ENCODE assay signal across 19 mouse cellular contexts in genomic region chr10:60731742-60732141, GRCm38 (mm10). TPM values are rescaled to one million over a fixed set of nuclear protein-coding genes. Genes with fewer than 3 reads are reported as not detected.
DNase-seq lines count a peak whose midpoint lies in the region; ATAC-seq lines count a peak whose summit lies in the region.
"Had no signal": no experiment of that assay in that cellular context is flagged by ENCODE, and none has a peak within 500 bp of the region (broad histone marks: within the 10 kb centered on the region; RNA-seq: fewer than 3 reads in every experiment).

No protein-coding gene starts in this region.

- H3K36me3 ChIP-seq in hindbrain, embryonic 10.5 days = peaks cover 4% of the 10 kb centered on the region; the same call in 1 of the 2 replicates
- H3K36me3 ChIP-seq in midbrain, embryonic 11.5 days (ENCODE audit: control insufficient read depth, insufficient read depth, low read length) = no peaks in the 10 kb centered on the region
- no peaks in the 10 kb centered on the region for H3K36me3 ChIP-seq in kidney, embryonic 14.5 days (ENCODE audit: control insufficient read depth, insufficient read depth, low read length)
- H3K36me3 ChIP-seq: heart, embryonic 15.5 days; lung, embryonic 15.5 days had no signal

- no peaks in the 10 kb centered on the region for H3K9me3 ChIP-seq in hindbrain, embryonic 10.5 days
- no peaks in the 10 kb centered on the region for H3K9me3 ChIP-seq in midbrain, embryonic 11.5 days (ENCODE audit: control insufficient read depth, low read length)
- H3K9me3 ChIP-seq in kidney, embryonic 14.5 days (ENCODE audit: control insufficient read depth, low read length) = no peaks in the 10 kb centered on the region
- H3K9me3 ChIP-seq: heart, embryonic 15.5 days; lung, embryonic 15.5 days had no signal

- H3K27ac ChIP-seq in hindbrain, embryonic 10.5 days = peak overlapping the region; percentile 73
- H3K27ac ChIP-seq in midbrain, embryonic 11.5 days (ENCODE audit: low read depth, low read length) = peak overlapping the region; percentile 14; the same call in 1 of the 2 replicates
- H3K27ac ChIP-seq in kidney, embryonic 14.5 days (ENCODE audit: low read depth, low read length) = no peak overlapping the region
- H3K27ac ChIP-seq: heart, embryonic 15.5 days; lung, embryonic 15.5 days had no signal

- no peak overlapping the region for H3K4me2 ChIP-seq in midbrain, embryonic 11.5 days
- no peak overlapping the region for H3K4me2 ChIP-seq in kidney, embryonic 14.5 days (replicated peaks; ENCODE audit: low read depth, low read length)
- H3K4me2 ChIP-seq: heart, embryonic 15.5 days; liver, embryonic 11.5 days; lung, embryonic 15.5 days had no signal

- no peaks in the 10 kb centered on the region; the same call in 1 of the 2 replicates for H3K27me3 ChIP-seq in hindbrain, embryonic 10.5 days (ENCODE audit: insufficient read depth, poor library complexity, severe bottlenecking)
- peaks cover 10% of the 10 kb centered on the region; the same call in 1 of the 2 replicates for H3K27me3 ChIP-seq in midbrain, embryonic 11.5 days (ENCODE audit: control insufficient read depth, insufficient read depth, low read length)
- H3K27me3 ChIP-seq in kidney, embryonic 14.5 days (ENCODE audit: control insufficient read depth, insufficient read depth, low read length) = no peaks in the 10 kb centered on the region
- H3K27me3 ChIP-seq: heart, embryonic 15.5 days; lung, embryonic 15.5 days had no signal

- 0 out of 2 replicates have a peak, but pooled peaks have one; percentile 30 for ATAC-seq in midbrain, embryonic 11.5 days (ENCODE audit: low FRiP score)
- ATAC-seq in kidney, embryonic 14.5 days (ENCODE audit: low FRiP score, low TSS enrichment) = no peak
- ATAC-seq: intestine, postnatal 0 days had no signal

- DNase-seq in retina, adult 2 months (ENCODE audit: low read depth, low spot score) = peak; percentile 29
- no peak for DNase-seq in retina, embryonic 14.5 days (ENCODE audit: low spot score)
- DNase-seq in hindbrain, embryonic 10.5 days (ENCODE audit: low spot score) = no peak
- peak; percentile 86 for DNase-seq in midbrain, embryonic 11.5 days (ENCODE audit: low spot score, missing footprints)
- peak; percentile 29 for DNase-seq in telencephalon, adult 2 months (ENCODE audit: low read depth, low spot score)
- DNase-seq in heart, postnatal 4 days = no peak
- no peak for DNase-seq in adrenal gland, adult 2 months
- DNase-seq: adrenal gland, adult 8-10 months; cerebellum, adult 9-10 months; embryo, embryonic 11 days; kidney, postnatal 14 days; thymus, adult 2 months had no signal

- H3K4me3 ChIP-seq in hindbrain, embryonic 10.5 days = no peak overlapping the region
- H3K4me3 ChIP-seq in midbrain, embryonic 11.5 days (ENCODE audit: low read depth, low read length) = no peak overlapping the region
- H3K4me3 ChIP-seq in kidney, embryonic 14.5 days (ENCODE audit: low read length) = no peak overlapping the region
- H3K4me3 ChIP-seq: heart, embryonic 15.5 days; lung, embryonic 15.5 days; myocyte had no signal

- H3K4me1 ChIP-seq in hindbrain, embryonic 10.5 days (replicated peaks) = peaks cover 29% of the 10 kb centered on the region
- H3K4me1 ChIP-seq in midbrain, embryonic 11.5 days (ENCODE audit: control insufficient read depth, insufficient read depth, low read length) = peaks cover 13% of the 10 kb centered on the region
- H3K4me1 ChIP-seq in kidney, embryonic 14.5 days (ENCODE audit: control insufficient read depth, insufficient read depth, low read length) = 0 out of 2 replicates have a peak, but pooled peaks cover 6% of the 10 kb centered on the region
- H3K4me1 ChIP-seq: heart, embryonic 15.5 days; lung, embryonic 15.5 days had no signal

- 40% methylated on average over 5 of the region's 5 CpGs for WGBS in hindbrain, embryonic 10.5 days
- WGBS in midbrain, embryonic 11.5 days = 4% methylated on average over 5 of the region's 5 CpGs
- 56% methylated on average over 5 of the region's 5 CpGs for WGBS in kidney, embryonic 14.5 days

- H3K9ac ChIP-seq in midbrain, embryonic 11.5 days (ENCODE audit: low read length) = peak overlapping the region; percentile 16; the same call in 1 of the 2 replicates
- H3K9ac ChIP-seq in kidney, embryonic 14.5 days (ENCODE audit: low read depth, low read length) = no peak overlapping the region
- H3K9ac ChIP-seq: heart, embryonic 15.5 days; lung, embryonic 15.5 days had no signal

RNA-seq across cellular contexts. Expression of gene Slc29a3, which starts 20.9 kb away (rescaled TPM):
- polyA plus RNA-seq in hindbrain, embryonic 10.5 days (2016; fragmentation: Nextera tagmentation; extraction: Ambion mirVana) = 9.4 and 11.8 TPM in 2 replicates
- polyA plus RNA-seq in midbrain, embryonic 11.5 days (2014; fragmentation: Nextera tagmentation; extraction: Ambion mirVana) = 6.9 and 8.7 TPM in 2 replicates
- 4.0 and 10.8 TPM in 2 replicates for polyA plus RNA-seq in kidney, embryonic 14.5 days (2014; fragmentation: Nextera tagmentation; extraction: Ambion mirVana)
- total RNA-seq in heart, postnatal 4 days (2021) = 1 to 10 TPM; 6.9 to 8.2 TPM
- 10 to 100 TPM; 37.9 to 49.2 TPM for total RNA-seq in adrenal gland, adult 2 months (2021)
- polyA plus RNA-seq in adrenal gland, adult 2 months (2012; rRNA removed) = 17.9 and 26.7 TPM in 2 replicates

RNA-seq across cellular contexts. Expression of gene Cdh23, which starts 35.5 kb away (rescaled TPM):
- polyA plus RNA-seq in hindbrain, embryonic 10.5 days (2016; fragmentation: Nextera tagmentation; extraction: Ambion mirVana) = 0.16 and 0.41 TPM in 2 replicates
- 0.61 and 0.71 TPM in 2 replicates for polyA plus RNA-seq in midbrain, embryonic 11.5 days (2014; fragmentation: Nextera tagmentation; extraction: Ambion mirVana)
- 0.57 and 0.89 TPM in 2 replicates for polyA plus RNA-seq in kidney, embryonic 14.5 days (2014; fragmentation: Nextera tagmentation; extraction: Ambion mirVana)
- 1 to 10 TPM; 4.0 to 4.4 TPM for total RNA-seq in heart, postnatal 4 days (2021)
- 1 to 10 TPM in 1 of 2 experiments, under 1 TPM in 1; 0.90 to 1.1 TPM for total RNA-seq in adrenal gland, adult 2 months (2021)
- 1.4 and 2.1 TPM in 2 replicates for polyA plus RNA-seq in adrenal gland, adult 2 months (2012; rRNA removed)
- total RNA-seq: granulocyte monocyte progenitor cell, adult 5-6 weeks had no signal

Comparison
In these comparisons a context has a peak if more than half of its experiments do, and no peak if none do; other contexts are left out.
1. DNase-seq: peak in retina, adult 2 months (single experiment), midbrain, embryonic 11.5 days (single experiment) and telencephalon, adult 2 months (single experiment); none in retina, embryonic 14.5 days (single experiment), hindbrain, embryonic 10.5 days (single experiment), heart, postnatal 4 days (single experiment) and adrenal gland, adult 2 months (single experiment).